Mouse (Mus musculus): ENCODE measurements around the gene Gm7029. TPM values are rescaled to one million over a fixed set of nuclear protein-coding genes. Genes with fewer than 3 reads are reported as not detected.
"Not testable (repeated sequence)": the region's sequence is repeated elsewhere in the genome, so short reads cannot be mapped to it uniquely, and the experiment has no call there.

The Gm7029 gene
- not detected in 2 replicates for polyA plus RNA-seq (2016; fragmentation: Nextera tagmentation; extraction: Ambion mirVana)

GRCm38 (mm10) chr17:33873537-33873936 lies at the start of gene Gm7029:
Gene Gm7029 (plus strand): TSS chr17:33873837.
- peaks cover 42% of the 10 kb centered on the region for H3K36me3 ChIP-seq
- H3K27me3 ChIP-seq (ENCODE audit: insufficient read depth, poor library complexity, severe bottlenecking); H3K4me1 ChIP-seq (replicated peaks); H3K27ac ChIP-seq; H3K4me3 ChIP-seq; DNase-seq (ENCODE audit: low spot score); H3K9me3 ChIP-seq: not testable (repeated sequence)
- 82% methylated on average over 5 of the region's 12 CpGs for WGBS

DNA sequence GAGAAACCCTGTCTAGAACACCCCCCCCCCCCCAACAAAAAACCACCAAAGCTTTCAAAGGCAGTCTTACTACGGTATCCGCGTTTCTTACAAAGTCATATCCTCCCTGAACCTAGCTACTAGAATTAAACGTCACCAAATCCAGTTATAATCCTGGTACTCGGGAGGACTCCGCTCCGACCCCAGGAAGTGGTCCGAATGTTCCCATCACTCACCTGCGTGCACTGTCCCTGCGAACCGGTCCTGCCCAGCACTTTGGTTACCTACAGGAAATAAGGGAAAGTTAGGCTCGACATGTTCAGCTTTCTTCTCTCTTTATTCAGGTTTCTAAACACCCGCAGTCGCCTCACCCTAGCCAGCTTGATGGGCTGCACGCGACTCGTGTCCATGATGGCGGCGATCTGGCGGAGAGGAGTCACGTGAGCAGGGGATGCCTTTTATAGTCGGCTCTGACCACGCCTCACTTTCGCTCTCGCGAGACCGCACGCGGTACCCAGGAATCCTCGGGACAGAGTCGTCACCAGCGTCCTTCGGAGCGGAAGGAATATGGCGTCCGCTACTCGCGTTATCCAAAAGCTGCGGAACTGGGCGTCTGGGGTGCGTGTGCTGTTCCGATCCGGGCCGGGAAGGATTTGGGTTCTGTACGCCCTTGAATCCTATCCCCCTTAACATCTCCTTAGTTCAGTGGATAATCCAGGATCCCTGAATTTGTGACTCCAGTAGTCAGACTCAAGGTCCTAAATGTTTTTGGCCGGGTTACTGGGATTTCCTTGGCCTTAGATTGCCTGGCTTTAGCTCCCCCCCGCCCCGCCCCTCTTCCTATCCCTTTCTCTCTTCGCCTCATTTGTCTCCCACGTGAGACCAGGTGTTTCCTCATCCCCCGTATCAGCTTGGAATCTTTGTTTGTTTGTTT lies 49.3 kb upstream of the Gm7029 start, which contains the start of the genes Rps28 and Ndufa7:
Gene Rps28, minus strand, starts transcription at position 479 of the 913 bp plus-strand sequence.
Gene Ndufa7, plus strand, starts transcription at position 489 of the 913 bp plus-strand sequence.
- no peaks in the 10 kb centered on the region for H3K27me3 ChIP-seq (ENCODE audit: insufficient read depth, poor library complexity, severe bottlenecking)
- DNase-seq (ENCODE audit: low spot score) = peak; percentile 99
- H3K4me1 ChIP-seq (replicated peaks) = peaks cover 37% of the 10 kb centered on the region
- peak within 1 kb of the TSS; percentile 85 for H3K4me3 ChIP-seq
- under 1% methylated on average over 51 of the region's 51 CpGs for WGBS
- peaks cover 65% of the 10 kb centered on the region for H3K36me3 ChIP-seq
- H3K27ac ChIP-seq = peak within 1 kb of the TSS; percentile 93
- no peaks in the 10 kb centered on the region for H3K9me3 ChIP-seq

GRCm38 (mm10) chr17:33824997-33825330 lies 48.7 kb upstream of the Gm7029 start:
- H3K36me3 ChIP-seq = peaks cover 65% of the 10 kb centered on the region
- H3K4me1 ChIP-seq (replicated peaks) = peaks cover 35% of the 10 kb centered on the region
- not testable (repeated sequence) for DNase-seq (ENCODE audit: low spot score); H3K27me3 ChIP-seq (ENCODE audit: insufficient read depth, poor library complexity, severe bottlenecking); H3K9me3 ChIP-seq
- WGBS = 9% methylated on average over 6 of the region's 6 CpGs
- H3K27ac ChIP-seq = peak overlapping the region; percentile 93
- peak overlapping the region; percentile 85 for H3K4me3 ChIP-seq

DNA sequence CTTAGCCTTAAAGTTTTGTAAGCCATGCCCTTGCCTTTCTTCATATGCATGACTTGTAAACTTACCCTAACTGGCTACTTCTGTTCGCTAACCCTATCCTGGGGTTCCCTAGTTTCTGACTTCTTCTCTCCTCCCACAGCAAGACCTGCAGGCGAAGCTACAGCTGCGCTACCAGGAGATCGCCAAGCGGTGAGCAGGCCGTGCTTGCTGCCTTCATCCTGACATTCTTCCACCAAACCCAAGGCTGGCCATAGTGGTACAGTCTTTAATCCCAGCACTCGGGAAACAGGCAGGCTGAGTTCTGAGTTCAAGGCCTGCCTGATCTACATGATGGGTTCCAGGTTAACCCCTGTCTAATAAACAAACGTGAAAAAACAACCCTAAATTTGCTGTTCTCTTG lies 48.2 kb upstream of the Gm7029 start:
- DNase-seq (ENCODE audit: low spot score) = no peak
- H3K27ac ChIP-seq = peak overlapping the region; percentile 93; the same call in 1 of the 2 replicates

DNA sequence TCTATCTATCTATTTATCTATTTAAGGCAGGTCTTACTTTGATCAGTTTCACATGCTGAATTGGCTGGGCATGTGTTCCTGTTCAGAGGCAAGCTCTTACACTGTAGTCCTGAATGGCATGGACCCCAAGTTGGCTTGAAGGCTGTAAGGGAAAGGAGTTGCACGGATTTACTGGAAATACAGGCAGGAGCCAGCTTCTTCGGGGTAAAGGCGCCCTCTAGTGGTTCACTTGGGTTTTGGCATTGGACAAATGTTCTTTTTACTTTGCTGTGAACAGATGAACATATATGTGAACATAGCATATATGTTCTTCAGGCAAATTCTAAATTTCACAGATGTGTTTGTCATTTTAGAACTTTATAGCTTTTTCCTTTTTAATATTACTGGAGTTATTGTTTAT lies 46.8 kb upstream of the Gm7029 start:
- Histone ChIP-seq H3K4me1 (replicated peaks) (peaks cover 28% of the 10 kb centered on the region), H3K27me3 (ENCODE audit: insufficient read depth, poor library complexity, severe bottlenecking) (no peaks in the 10 kb centered on the region), H3K36me3 (peaks cover 65% of the 10 kb centered on the region), H3K27ac (no peak overlapping the region), H3K4me3 (no peak overlapping the region), H3K9me3 (no peaks in the 10 kb centered on the region)
- WGBS = under 1% methylated on average over 3 of the region's 3 CpGs
- peak; percentile 77 for DNase-seq (ENCODE audit: low spot score)

More for the DNA sequence above, 48.2 kb upstream of the Gm7029 start:
- Histone ChIP-seq H3K4me3 (peak overlapping the region; percentile 85), H3K9me3 (no peaks in the 10 kb centered on the region), H3K36me3 (peaks cover 65% of the 10 kb centered on the region), H3K4me1 (replicated peaks) (peaks cover 35% of the 10 kb centered on the region), H3K27me3 (ENCODE audit: insufficient read depth, poor library complexity, severe bottlenecking) (no peaks in the 10 kb centered on the region)
- WGBS = 88% methylated on average over 8 of the region's 8 CpGs

DNA sequence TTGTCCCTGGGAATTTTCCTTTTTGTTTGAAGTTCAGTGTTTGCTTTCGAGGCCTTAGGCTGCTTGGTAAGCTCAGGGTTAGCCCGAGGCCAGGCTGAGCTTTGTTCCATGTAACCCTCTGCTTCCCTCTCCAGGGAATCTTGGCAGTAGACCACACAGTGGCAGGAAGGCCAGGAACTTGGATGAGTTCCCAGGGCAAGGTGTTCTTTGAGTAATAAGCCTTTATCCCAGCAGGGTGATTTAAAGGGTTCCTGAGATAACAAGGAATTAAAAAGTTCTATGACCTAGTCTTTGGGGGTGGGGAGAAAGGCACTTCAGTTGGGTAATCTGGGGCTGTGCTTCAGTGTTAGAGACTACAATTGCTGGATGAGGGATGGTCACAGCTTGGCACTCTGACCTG lies 44.7 kb upstream of the Gm7029 start:
- no peaks in the 10 kb centered on the region for H3K9me3 ChIP-seq
- no peaks in the 10 kb centered on the region for H3K27me3 ChIP-seq (ENCODE audit: insufficient read depth, poor library complexity, severe bottlenecking)
- H3K27ac ChIP-seq = no peak overlapping the region
- DNase-seq (ENCODE audit: low spot score) = no peak
- no peak overlapping the region for H3K4me3 ChIP-seq
- 85% methylated on average over 2 of the region's 2 CpGs for WGBS
- H3K36me3 ChIP-seq = peaks cover 68% of the 10 kb centered on the region
- H3K4me1 ChIP-seq (replicated peaks) = peaks cover 10% of the 10 kb centered on the region

DNA sequence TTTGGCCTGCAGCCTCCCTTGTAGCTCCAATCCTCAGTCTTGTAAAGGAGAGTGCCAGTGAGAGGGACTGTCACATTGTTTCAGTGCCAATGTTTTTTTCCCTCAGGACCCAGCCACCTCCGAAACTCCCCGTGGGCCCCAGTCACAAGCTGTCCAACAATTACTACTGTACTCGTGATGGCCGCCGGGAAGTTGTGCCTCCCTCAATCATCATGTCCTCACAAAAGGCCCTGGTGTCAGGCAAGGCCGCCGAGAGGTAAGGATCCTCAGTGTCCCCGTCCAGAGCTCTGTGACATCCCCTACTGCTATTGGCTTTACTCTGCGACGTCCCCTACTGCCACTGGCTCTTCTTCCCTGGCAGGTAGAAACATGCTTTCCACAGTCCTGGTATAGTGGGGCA lies 44.1 kb upstream of the Gm7029 start:
- Histone ChIP-seq H3K27ac (no peak overlapping the region), H3K9me3 (no peaks in the 10 kb centered on the region), H3K27me3 (ENCODE audit: insufficient read depth, poor library complexity, severe bottlenecking) (no peaks in the 10 kb centered on the region), H3K4me3 (no peak overlapping the region), H3K36me3 (peaks cover 74% of the 10 kb centered on the region), H3K4me1 (replicated peaks) (peaks cover 10% of the 10 kb centered on the region)
- DNase-seq (ENCODE audit: low spot score) = no peak
- WGBS = 92% methylated on average over 10 of the region's 10 CpGs

GRCm38 (mm10) chr17:33842966-33843795 lies 30.5 kb upstream of the Gm7029 start, which contains the start of gene Cd320:
Gene Cd320 (plus strand): TSS chr17:33843091.
- Histone ChIP-seq H3K4me1 (replicated peaks) (peaks cover 15% of the 10 kb centered on the region), H3K27me3 (ENCODE audit: insufficient read depth, poor library complexity, severe bottlenecking) (no peaks in the 10 kb centered on the region), H3K9me3 (no peaks in the 10 kb centered on the region), H3K36me3 (peaks cover 40% of the 10 kb centered on the region), H3K27ac (peak within 1 kb of the TSS; percentile 90), H3K4me3 (peak within 1 kb of the TSS; percentile 69)
- DNase-seq (ENCODE audit: low spot score) = peak; percentile 92
- under 1% methylated on average over 45 of the region's 45 CpGs for WGBS

DNA sequence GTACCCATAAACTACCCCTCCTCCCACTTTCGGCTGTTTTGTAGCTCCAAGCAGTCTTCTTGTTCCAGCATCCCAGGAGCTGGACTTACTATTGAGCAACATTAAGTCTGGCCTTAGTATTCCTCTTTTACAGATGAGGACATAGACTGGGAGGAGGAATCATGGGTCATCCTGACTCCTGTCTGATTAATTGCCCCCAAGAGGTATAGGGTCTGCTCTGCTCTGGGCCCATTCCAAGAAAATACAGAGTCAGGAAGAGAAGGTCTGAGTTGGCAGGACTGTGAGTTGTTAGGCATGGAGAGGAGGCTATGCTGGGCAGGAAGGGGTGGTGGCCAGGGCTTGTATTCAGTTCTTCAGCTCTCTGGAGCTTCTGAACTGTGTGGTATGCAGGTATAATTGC lies 29.4 kb upstream of the Gm7029 start:
- no peak for DNase-seq (ENCODE audit: low spot score)
- WGBS = 85% methylated on average over 1 of the region's 1 CpGs
- no peak overlapping the region for H3K27ac ChIP-seq
- peaks cover 15% of the 10 kb centered on the region for H3K4me1 ChIP-seq (replicated peaks)
- H3K4me3 ChIP-seq = peak overlapping the region; percentile 69
- no peaks in the 10 kb centered on the region for H3K9me3 ChIP-seq
- H3K27me3 ChIP-seq (ENCODE audit: insufficient read depth, poor library complexity, severe bottlenecking) = no peaks in the 10 kb centered on the region
- peaks cover 40% of the 10 kb centered on the region for H3K36me3 ChIP-seq

GRCm38 (mm10) chr17:33848139-33848538 lies 25.5 kb upstream of the Gm7029 start:
- no peak overlapping the region for H3K27ac ChIP-seq
- DNase-seq (ENCODE audit: low spot score) = no peak
- H3K4me1 ChIP-seq (replicated peaks) = peaks cover 15% of the 10 kb centered on the region
- H3K36me3 ChIP-seq = peaks cover 43% of the 10 kb centered on the region
- no peaks in the 10 kb centered on the region for H3K9me3 ChIP-seq
- H3K27me3 ChIP-seq (ENCODE audit: insufficient read depth, poor library complexity, severe bottlenecking) = no peaks in the 10 kb centered on the region
- no peak overlapping the region for H3K4me3 ChIP-seq
- 89% methylated on average over 8 of the region's 8 CpGs for WGBS

DNA sequence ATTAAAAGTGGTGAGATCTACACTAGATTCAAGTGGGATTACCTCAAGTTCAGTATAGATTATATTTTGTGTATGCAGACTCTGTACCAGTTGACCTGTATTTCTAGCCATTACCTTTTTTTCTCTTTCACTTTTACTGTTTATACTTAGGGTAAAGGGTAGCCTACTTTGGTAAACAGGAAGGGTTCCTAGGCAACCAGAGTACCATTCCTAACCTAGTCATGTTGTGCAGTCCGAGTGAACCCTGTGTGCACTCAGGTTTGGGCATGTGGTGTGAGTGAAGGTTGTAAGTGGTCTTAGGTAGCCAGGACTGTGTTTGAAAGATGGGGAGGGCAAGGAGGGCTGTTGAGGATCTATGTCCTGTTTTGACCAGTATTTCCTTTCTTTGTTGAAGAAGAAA lies 22.3 kb upstream of the Gm7029 start:
- peaks cover 39% of the 10 kb centered on the region for H3K36me3 ChIP-seq
- no peaks in the 10 kb centered on the region for H3K27me3 ChIP-seq (ENCODE audit: insufficient read depth, poor library complexity, severe bottlenecking)
- DNase-seq (ENCODE audit: low spot score) = no peak
- no peak overlapping the region for H3K4me3 ChIP-seq
- H3K27ac ChIP-seq = no peak overlapping the region
- no peaks in the 10 kb centered on the region for H3K4me1 ChIP-seq (replicated peaks)
- WGBS = 78% methylated on average over 1 of the region's 1 CpGs
- H3K9me3 ChIP-seq = no peaks in the 10 kb centered on the region

GRCm38 (mm10) chr17:33857816-33858215 lies 15.8 kb upstream of the Gm7029 start:
- WGBS = 63% methylated on average over 4 of the region's 4 CpGs
- Histone ChIP-seq H3K4me3 (no peak overlapping the region), H3K9me3 (peaks cover 6% of the 10 kb centered on the region; the same call in 1 of the 2 replicates), H3K27ac (no peak overlapping the region), H3K27me3 (ENCODE audit: insufficient read depth, poor library complexity, severe bottlenecking) (no peaks in the 10 kb centered on the region), H3K4me1 (replicated peaks) (no peaks in the 10 kb centered on the region), H3K36me3 (no peaks in the 10 kb centered on the region)
- DNase-seq (ENCODE audit: low spot score) = no peak

Measured in hindbrain, embryonic 10.5 days (tissue).